Mouse (Mus musculus) limb, embryonic 14.5 days (tissue): ENCODE data around the gene Tmem38b. TPM values are rescaled to one million over a fixed set of nuclear protein-coding genes. Genes with fewer than 3 reads are reported as not detected.

Experiments used
- ATAC-seq: fragments of 200-750 bp; cut with Nextera tagmentation; 2 replicates; pipeline ENCODE4 v1.8.0; 2017; ENCODE audit warnings: low read depth, moderate number of reproducible peaks, moderate TSS enrichment; ENCODE audit not compliant: low FRiP score
- DNase-seq: peaks from one replicate; pipeline ENCODE4 v3.0.0-alpha.2; 2015; ENCODE audit warnings: low spot score
- H3K27ac ChIP-seq: fragments of 300-500 bp; sonication (generic); replicated peaks from 2 replicates; pipeline ENCODE4 v1.5.1; 2014; ENCODE audit warnings: low read depth, mild to moderate bottlenecking, low read length, moderate library complexity, mixed read lengths
- H3K27me3 ChIP-seq: fragments of 300-500 bp; sonication (generic); 2 replicates; pipeline ENCODE4 v1.6.1; 2014; ENCODE audit warnings: low read length, mixed read lengths; ENCODE audit not compliant: control insufficient read depth, insufficient read depth
- H3K36me3 ChIP-seq: fragments of 300-500 bp; sonication (generic); 2 replicates; pipeline ENCODE4 v1.6.1; 2014; ENCODE audit warnings: mild to moderate bottlenecking, low read length, moderate library complexity, mixed read lengths; ENCODE audit not compliant: control insufficient read depth, insufficient read depth
- H3K4me1 ChIP-seq: fragments of 300-500 bp; sonication (generic); 2 replicates; pipeline ENCODE4 v1.6.1; 2014; ENCODE audit warnings: antibody characterized with exemption, low read length, mixed read lengths; ENCODE audit not compliant: control insufficient read depth, insufficient read depth
- H3K4me2 ChIP-seq: fragments of 300-500 bp; sonication (generic); replicated peaks from 2 replicates; pipeline ENCODE4 v1.6.1; 2014; ENCODE audit warnings: low read depth, mild to moderate bottlenecking, low read length, moderate library complexity; ENCODE audit not compliant: severe bottlenecking
- H3K4me3 ChIP-seq: fragments of 300-500 bp; sonication (generic); replicated peaks from 2 replicates; pipeline ENCODE4 v1.5.1; 2014; ENCODE audit warnings: low read length
- H3K9ac ChIP-seq: fragments of 300-500 bp; sonication (generic); 2 replicates; pipeline ENCODE4 v1.6.1; 2014; ENCODE audit warnings: mild to moderate bottlenecking, low read depth, low read length, moderate library complexity; ENCODE audit not compliant: severe bottlenecking
- H3K9me3 ChIP-seq: fragments of 300-500 bp; sonication (generic); 2 replicates; pipeline ENCODE4 v1.6.1; 2016; ENCODE audit warnings: low read length; ENCODE audit not compliant: control insufficient read depth
- POLR2A ChIP-seq: fragments of 200-500 bp; IDR thresholded peaks from 2 replicates; pipeline ENCODE4 v1.8.0; 2012; ENCODE audit warnings: inconsistent platforms, mild to moderate bottlenecking, moderate library complexity, borderline replicate concordance; ENCODE audit not compliant: insufficient read depth, insufficient read length; ENCODE audit errors: extremely low read depth
- WGBS: fragments of 180-500 bp; shearing (Covaris S2); extraction: QIAGEN DNeasy Blood & Tissue Kit; methylation state at CpG from one replicate; pipeline ENCODE4 v1.1.7; 2014; 5-methylcytosine and 5-hydroxymethylcytosine counted together
- polyA plus RNA-seq, 2 experiments: library from polyadenylated mRNA; depleted of rRNA in 1 of 2; stranded (reverse) in 1 of 2; unstranded in 1 of 2; fragments of >200 nt; fragmentation: Nextera tagmentation in 1 of 2; extraction: Ambion mirVana in 1 of 2; gene quantifications; 2 replicates each; pipeline versions ENCODE4 v1.2.1 to v1.2.3; 2012 to 2014

The Tmem38b gene
- polyA plus RNA-seq, 2 experiments = 8.0 to 12.6 TPM

GRCm38 (mm10) chr4:53905537-53905936, 79.7 kb downstream of the Tmem38b start:
- ATAC-seq (no peak), DNase-seq (no peak)
- TF ChIP-seq POLR2A = no peak
- Histone ChIP-seq H3K4me2 (no peak overlapping the region), H3K4me3 (no peak overlapping the region), H3K27ac (no peak overlapping the region), H3K36me3 (no peaks in the 10 kb centered on the region), H3K4me1 (no peaks in the 10 kb centered on the region), H3K9ac (no peak overlapping the region), H3K27me3 (no peaks in the 10 kb centered on the region), H3K9me3 (no peaks in the 10 kb centered on the region)
- WGBS = 45% methylated on average over 6 of the region's 6 CpGs

GRCm38 (mm10) chr4:53907071-53907470, 81.2 kb downstream of the Tmem38b start:
- WGBS = 89% methylated on average over 3 of the region's 3 CpGs

More at GRCm38 (mm10) chr4:53907071-53907470, 81.2 kb downstream of the Tmem38b start:
- Histone ChIP-seq H3K4me1 (no peaks in the 10 kb centered on the region), H3K4me3 (no peak overlapping the region), H3K9ac (no peak overlapping the region), H3K27me3 (no peaks in the 10 kb centered on the region), H3K4me2 (no peak overlapping the region), H3K36me3 (no peaks in the 10 kb centered on the region), H3K9me3 (no peaks in the 10 kb centered on the region), H3K27ac (no peak overlapping the region)
- DNase-seq (no peak), ATAC-seq (no peak)
- no peak for TF ChIP-seq POLR2A

Other genes starting within 250 kb of the Tmem38b start
- gene Fsd1l, start 194.6 kb upstream of the Tmem38b start, polyA plus RNA-seq (2012; rRNA removed) = 5.7 and 6.3 TPM in 2 replicates
- gene Fsd1l, start 194.6 kb upstream of the Tmem38b start, polyA plus RNA-seq (2014; fragmentation: Nextera tagmentation; extraction: Ambion mirVana) = 7.3 and 9.8 TPM in 2 replicates
- 11.5 and 11.6 TPM in 2 replicates for gene Fktn, start 112.0 kb upstream of the Tmem38b start, polyA plus RNA-seq (2012; rRNA removed)
- 10.8 and 10.9 TPM in 2 replicates for gene Fktn, start 112.0 kb upstream of the Tmem38b start, polyA plus RNA-seq (2014; fragmentation: Nextera tagmentation; extraction: Ambion mirVana)
- 0.24 and 0.30 TPM in 2 replicates for gene Tal2, start 46.3 kb upstream of the Tmem38b start, polyA plus RNA-seq (2012; rRNA removed)
- gene Tal2, start 46.3 kb upstream of the Tmem38b start, polyA plus RNA-seq (2014; fragmentation: Nextera tagmentation; extraction: Ambion mirVana) = 0.36 TPM in 2 replicates